Mouse (Mus musculus): Measurements from ENCODE around the gene Pcx. TPM values are rescaled to one million over a fixed set of nuclear protein-coding genes. Genes with fewer than 3 reads are reported as not detected.
A peak's percentile ranks its signal among the peaks of the same experiment; 100 is the strongest.

The Pcx gene
- polyA plus RNA-seq, 1 experiment from 2014 or later = 38.6 TPM

DNA sequence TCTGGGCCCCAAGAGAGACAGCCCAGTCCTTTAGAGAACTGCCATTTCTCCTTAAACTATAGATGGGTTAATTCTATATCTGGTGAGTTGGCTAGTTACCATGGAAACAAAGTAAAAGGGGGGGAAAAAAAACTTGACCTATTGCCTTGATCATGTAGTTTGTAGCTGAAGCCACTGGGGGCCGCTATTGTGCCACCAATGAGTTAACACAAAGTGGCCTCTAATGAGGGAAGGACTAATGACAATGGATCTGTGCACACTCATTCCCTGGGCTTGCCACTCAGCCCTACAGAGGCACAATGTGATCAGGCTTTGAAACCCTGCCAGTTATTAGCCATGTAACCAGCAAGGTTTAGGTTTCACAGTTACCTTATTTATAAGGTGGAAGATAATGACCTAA, 118.5 kb downstream of the Pcx start:
- Histone ChIP-seq H3K27ac (ENCODE audit: low read length) (no peak overlapping the region), H3K4me1 (ENCODE audit: insufficient read depth, low read depth, low read length) (peaks cover 10% of the 10 kb centered on the region; the same call in 1 of the 2 replicates), H3K4me3 (ENCODE audit: low read depth, low read length) (no peak overlapping the region), H3K9me3 (ENCODE audit: low read length) (no peaks in the 10 kb centered on the region), H3K9ac (replicated peaks; ENCODE audit: low read depth) (no peak overlapping the region), H3K36me3 (ENCODE audit: insufficient read depth, low read length) (no peaks in the 10 kb centered on the region), H3K27me3 (replicated peaks; ENCODE audit: insufficient read depth, low read length) (no peaks in the 10 kb centered on the region), H3K4me2 (replicated peaks; ENCODE audit: low read depth, low read length) (no peak overlapping the region)
- 3% methylated on average over 1 of the region's 1 CpGs for WGBS
- ATAC-seq = no peak
- DNase-seq (ENCODE audit: low spot score) = peak; percentile 78
- TF ChIP-seq EP300 (IDR thresholded peaks at IDR 0.05) (no peak), CTCF (IDR thresholded peaks at IDR 0.05) (peak; percentile 91)

DNA sequence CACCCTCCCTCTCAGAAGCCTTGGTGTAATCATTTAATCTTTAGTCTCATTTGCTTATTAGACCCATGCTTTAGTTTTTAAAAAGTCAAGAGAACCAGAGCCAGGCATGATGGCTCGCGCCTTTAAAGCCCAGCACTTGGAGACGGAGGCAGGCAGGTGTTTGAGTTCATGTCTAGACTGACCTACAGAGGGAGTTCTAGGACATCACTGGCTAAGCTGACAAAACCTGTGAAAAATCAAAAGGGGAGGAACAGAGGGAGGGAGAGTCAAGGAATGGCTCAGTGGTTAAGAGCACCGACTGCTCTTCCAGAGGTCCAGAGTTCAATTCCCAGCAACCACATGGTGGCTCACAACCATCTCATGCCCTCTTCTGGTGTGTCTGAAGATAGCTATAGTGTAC, 125.7 kb downstream of the Pcx start:
- H3K9me3 ChIP-seq (ENCODE audit: low read length) = no peaks in the 10 kb centered on the region
- DNase-seq (ENCODE audit: low spot score) = no peak
- no peak overlapping the region for H3K4me2 ChIP-seq (replicated peaks; ENCODE audit: low read depth, low read length)
- no peak for ATAC-seq
- no peak overlapping the region for H3K9ac ChIP-seq (replicated peaks; ENCODE audit: low read depth)
- TF ChIP-seq CTCF (IDR thresholded peaks at IDR 0.05) (no peak), EP300 (IDR thresholded peaks at IDR 0.05) (no peak)
- no peak overlapping the region for H3K4me3 ChIP-seq (ENCODE audit: low read depth, low read length)
- no peaks in the 10 kb centered on the region for H3K4me1 ChIP-seq (ENCODE audit: insufficient read depth, low read depth, low read length)
- H3K36me3 ChIP-seq (ENCODE audit: insufficient read depth, low read length) = no peaks in the 10 kb centered on the region
- H3K27ac ChIP-seq (ENCODE audit: low read length) = no peak overlapping the region
- 68% methylated on average over 4 of the region's 4 CpGs for WGBS
- no peaks in the 10 kb centered on the region for H3K27me3 ChIP-seq (replicated peaks; ENCODE audit: insufficient read depth, low read length)

DNA sequence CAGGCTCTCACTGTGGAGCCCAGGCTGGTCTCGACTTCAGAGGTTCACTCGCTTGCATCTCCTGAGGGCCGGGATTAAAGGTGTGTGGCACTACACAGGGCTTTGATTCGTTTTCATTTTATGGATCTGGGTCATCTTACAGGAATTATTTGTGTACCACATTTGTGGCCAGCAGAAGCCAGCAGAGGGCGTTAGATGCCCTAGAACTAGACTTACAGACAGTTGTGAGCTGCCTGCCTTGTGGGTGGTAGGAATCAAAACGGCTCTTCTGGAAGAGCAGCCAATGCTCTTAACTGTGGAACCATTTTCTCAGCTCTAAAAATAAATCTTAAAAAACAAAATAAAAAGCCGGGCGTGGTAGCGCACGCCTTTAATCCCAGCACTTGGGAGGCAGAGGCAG, 134.0 kb downstream of the Pcx start:
- Histone ChIP-seq H3K9me3 (ENCODE audit: low read length) (no peaks in the 10 kb centered on the region), H3K27me3 (replicated peaks; ENCODE audit: insufficient read depth, low read length) (no peaks in the 10 kb centered on the region), H3K4me3 (ENCODE audit: low read depth, low read length) (no peak overlapping the region), H3K4me1 (ENCODE audit: insufficient read depth, low read depth, low read length) (no peaks in the 10 kb centered on the region), H3K27ac (ENCODE audit: low read length) (no peak overlapping the region), H3K36me3 (ENCODE audit: insufficient read depth, low read length) (no peaks in the 10 kb centered on the region), H3K4me2 (replicated peaks; ENCODE audit: low read depth, low read length) (no peak overlapping the region), H3K9ac (replicated peaks; ENCODE audit: low read depth) (no peak overlapping the region)
- DNase-seq (ENCODE audit: low spot score) (no peak), ATAC-seq (no peak)
- WGBS = 41% methylated on average over 10 of the region's 10 CpGs
- no peak for TF ChIP-seq EP300 (IDR thresholded peaks at IDR 0.05)
- peak; percentile 55 for TF ChIP-seq CTCF (IDR thresholded peaks at IDR 0.05)

DNA sequence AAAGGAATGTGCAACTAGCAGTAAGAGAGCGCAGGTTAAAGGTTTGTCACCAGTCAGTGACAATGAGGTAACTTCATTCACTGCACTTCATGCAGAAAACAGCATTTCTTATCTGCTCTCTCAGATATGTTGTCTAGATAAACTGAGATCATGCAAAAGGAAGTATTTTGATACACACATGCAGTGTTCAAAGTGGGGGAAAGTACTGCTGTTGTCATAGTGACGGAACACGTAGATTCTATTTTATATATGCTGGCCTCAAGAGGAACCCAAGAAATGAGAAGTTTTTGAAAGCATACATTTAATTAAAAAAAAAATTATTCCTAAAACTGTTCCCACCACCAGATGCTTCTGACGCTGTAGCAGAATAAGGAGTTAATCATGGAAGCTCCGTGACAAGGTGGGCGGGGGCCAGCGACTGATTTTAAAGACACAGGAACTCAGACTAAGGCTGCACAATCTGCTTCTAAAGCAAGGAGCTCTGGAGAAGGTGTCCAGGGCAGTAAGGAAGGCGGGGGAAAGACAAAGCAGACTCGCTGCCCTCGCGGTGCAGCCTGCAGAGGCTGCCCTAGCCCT, 136.7 kb downstream of the Pcx start:
- ATAC-seq = no peak
- Histone ChIP-seq H3K4me2 (replicated peaks; ENCODE audit: low read depth, low read length) (no peak overlapping the region), H3K27me3 (replicated peaks; ENCODE audit: insufficient read depth, low read length) (no peaks in the 10 kb centered on the region), H3K27ac (ENCODE audit: low read length) (no peak overlapping the region), H3K9ac (replicated peaks; ENCODE audit: low read depth) (no peak overlapping the region), H3K4me1 (ENCODE audit: insufficient read depth, low read depth, low read length) (no peaks in the 10 kb centered on the region), H3K4me3 (ENCODE audit: low read depth, low read length) (no peak overlapping the region), H3K9me3 (ENCODE audit: low read length) (no peaks in the 10 kb centered on the region), H3K36me3 (ENCODE audit: insufficient read depth, low read length) (no peaks in the 10 kb centered on the region)
- TF ChIP-seq CTCF (IDR thresholded peaks at IDR 0.05) (no peak), EP300 (IDR thresholded peaks at IDR 0.05) (no peak)
- DNase-seq (ENCODE audit: low spot score) = no peak
- WGBS = 60% methylated on average over 11 of the region's 11 CpGs

DNA sequence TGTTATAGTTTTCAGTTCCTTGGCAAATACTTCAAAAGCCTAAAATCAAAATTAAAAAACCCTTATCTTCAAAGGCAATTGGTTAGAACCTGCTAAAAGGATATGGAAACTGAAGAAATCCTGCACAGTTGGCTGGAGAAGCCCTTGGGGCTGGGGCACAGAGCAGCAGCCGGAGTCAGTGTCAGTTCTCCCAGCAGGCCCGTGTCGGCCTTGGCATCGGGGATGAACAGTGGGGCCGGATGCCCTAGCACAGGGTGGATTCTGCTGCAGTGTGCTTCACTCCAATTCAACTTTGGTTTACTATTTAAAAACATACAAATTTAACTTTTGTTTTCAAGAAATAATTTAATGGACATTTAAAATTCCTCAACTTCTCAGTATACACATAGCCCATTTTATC, 147.9 kb downstream of the Pcx start:
- TF ChIP-seq CTCF (IDR thresholded peaks at IDR 0.05) = no peak
- TF ChIP-seq EP300 (IDR thresholded peaks at IDR 0.05) = no peak
- Histone ChIP-seq H3K27ac (ENCODE audit: low read length) (no peak overlapping the region), H3K9ac (replicated peaks; ENCODE audit: low read depth) (no peak overlapping the region), H3K9me3 (ENCODE audit: low read length) (no peaks in the 10 kb centered on the region), H3K4me3 (ENCODE audit: low read depth, low read length) (no peak overlapping the region), H3K4me1 (ENCODE audit: insufficient read depth, low read depth, low read length) (no peaks in the 10 kb centered on the region), H3K4me2 (replicated peaks; ENCODE audit: low read depth, low read length) (no peak overlapping the region), H3K27me3 (replicated peaks; ENCODE audit: insufficient read depth, low read length) (no peaks in the 10 kb centered on the region), H3K36me3 (ENCODE audit: insufficient read depth, low read length) (no peaks in the 10 kb centered on the region)
- DNase-seq (ENCODE audit: low spot score) = no peak
- no peak for ATAC-seq
- WGBS = 79% methylated on average over 5 of the region's 5 CpGs

DNA sequence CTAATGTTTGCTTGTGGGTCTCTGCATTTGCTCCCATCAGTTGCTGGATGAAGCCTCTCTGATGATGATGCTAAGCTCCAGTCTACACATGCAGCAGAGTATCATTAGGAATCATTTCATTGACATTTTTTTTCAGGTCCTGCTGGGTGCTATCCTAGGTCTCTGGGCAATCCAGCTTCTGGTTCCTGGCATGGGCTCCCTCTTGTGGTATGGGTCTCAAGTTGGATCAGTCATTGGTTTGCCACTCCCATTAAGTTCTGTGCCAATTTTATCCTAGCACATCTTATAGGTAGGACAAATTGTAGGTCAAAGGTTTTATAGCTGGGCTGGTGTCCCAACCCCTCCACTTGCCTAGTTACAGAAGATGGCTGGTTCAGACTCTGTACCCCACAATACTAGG, 156.5 kb downstream of the Pcx start:
- Histone ChIP-seq H3K4me2 (replicated peaks; ENCODE audit: low read depth, low read length) (no peak overlapping the region), H3K27me3 (replicated peaks; ENCODE audit: insufficient read depth, low read length) (no peaks in the 10 kb centered on the region), H3K4me1 (ENCODE audit: insufficient read depth, low read depth, low read length) (no peaks in the 10 kb centered on the region), H3K4me3 (ENCODE audit: low read depth, low read length) (no peak overlapping the region), H3K9ac (replicated peaks; ENCODE audit: low read depth) (no peak overlapping the region), H3K27ac (ENCODE audit: low read length) (no peak overlapping the region), H3K9me3 (ENCODE audit: low read length) (no peaks in the 10 kb centered on the region), H3K36me3 (ENCODE audit: insufficient read depth, low read length) (no peaks in the 10 kb centered on the region)
- DNase-seq (ENCODE audit: low spot score) = no peak
- TF ChIP-seq CTCF (IDR thresholded peaks at IDR 0.05) (peak; percentile 35), EP300 (IDR thresholded peaks at IDR 0.05) (no peak)
- ATAC-seq = no peak

DNA sequence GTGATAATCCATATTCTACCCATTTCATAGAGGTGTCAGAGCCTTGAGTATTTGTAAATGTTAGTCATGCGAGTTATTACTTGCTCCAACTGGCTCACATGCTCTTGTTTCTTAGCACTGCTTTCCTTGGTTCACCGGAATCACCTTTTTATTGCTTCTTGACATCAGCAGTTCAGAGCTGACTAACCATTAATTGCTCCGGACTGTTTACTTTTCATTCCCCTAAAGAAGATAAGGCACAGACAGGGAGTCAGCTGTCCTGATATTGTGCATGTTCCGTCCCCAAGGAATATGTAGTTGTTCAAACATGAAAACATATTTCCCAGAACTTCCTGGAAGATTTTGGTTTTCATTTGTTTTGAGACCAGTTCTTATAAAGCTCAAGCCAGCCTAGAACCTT, 160.5 kb downstream of the Pcx start:
- no peaks in the 10 kb centered on the region for H3K36me3 ChIP-seq (ENCODE audit: insufficient read depth, low read length)
- no peak for DNase-seq (ENCODE audit: low spot score)
- H3K27me3 ChIP-seq (replicated peaks; ENCODE audit: insufficient read depth, low read length) = no peaks in the 10 kb centered on the region
- H3K4me2 ChIP-seq (replicated peaks; ENCODE audit: low read depth, low read length) = no peak overlapping the region
- no peak for TF ChIP-seq CTCF (IDR thresholded peaks at IDR 0.05)
- TF ChIP-seq EP300 (IDR thresholded peaks at IDR 0.05) = no peak
- H3K4me3 ChIP-seq (ENCODE audit: low read depth, low read length) = no peak overlapping the region
- H3K4me1 ChIP-seq (ENCODE audit: insufficient read depth, low read depth, low read length) = no peaks in the 10 kb centered on the region
- no peaks in the 10 kb centered on the region for H3K9me3 ChIP-seq (ENCODE audit: low read length)
- H3K9ac ChIP-seq (replicated peaks; ENCODE audit: low read depth) = no peak overlapping the region
- WGBS = 27% methylated on average over 4 of the region's 4 CpGs
- H3K27ac ChIP-seq (ENCODE audit: low read length) = no peak overlapping the region
- ATAC-seq = no peak

Small RNA genes within 50 kb of the gene (microRNA-seq; reads per million reads assigned to microRNA genes)
- 0.73 reads per million for gene Mir6986

Other genes starting within 250 kb of the Pcx start
- gene Ssh3, start 241.3 kb upstream of the Pcx start, polyA plus RNA-seq (2015; fragmentation: Nextera tagmentation; extraction: Ambion mirVana) = 22.7 and 24.4 TPM in 2 replicates
- 2.0 and 2.6 TPM in 2 replicates for gene Ankrd13d, start 227.3 kb upstream of the Pcx start, polyA plus RNA-seq (2015; fragmentation: Nextera tagmentation; extraction: Ambion mirVana)
- gene Grk2, start 204.2 kb upstream of the Pcx start, polyA plus RNA-seq (2015; fragmentation: Nextera tagmentation; extraction: Ambion mirVana) = 13.9 and 14.0 TPM in 2 replicates
- gene Kdm2a, start 112.2 kb upstream of the Pcx start, polyA plus RNA-seq (2015; fragmentation: Nextera tagmentation; extraction: Ambion mirVana) = 16.5 and 18.5 TPM in 2 replicates
- gene Rhod, start 71.0 kb upstream of the Pcx start, polyA plus RNA-seq (2015; fragmentation: Nextera tagmentation; extraction: Ambion mirVana) = 25.0 and 25.1 TPM in 2 replicates
- 1.0 and 1.3 TPM in 2 replicates for gene Syt12, start 33.0 kb upstream of the Pcx start, polyA plus RNA-seq (2015; fragmentation: Nextera tagmentation; extraction: Ambion mirVana)
- gene 2010003K11Rik, start 11.9 kb upstream of the Pcx start, polyA plus RNA-seq (2015; fragmentation: Nextera tagmentation; extraction: Ambion mirVana) = 0.12 and 0.20 TPM in 2 replicates
- 3.2 and 3.4 TPM in 2 replicates for gene Lrfn4, start 105.2 kb downstream of the Pcx start, polyA plus RNA-seq (2015; fragmentation: Nextera tagmentation; extraction: Ambion mirVana)
- 52.5 and 54.9 TPM in 2 replicates for gene Rce1, start 115.2 kb downstream of the Pcx start, polyA plus RNA-seq (2015; fragmentation: Nextera tagmentation; extraction: Ambion mirVana)
- gene Gm960, start 188.2 kb downstream of the Pcx start, polyA plus RNA-seq (2015; fragmentation: Nextera tagmentation; extraction: Ambion mirVana) = 0.71 and 1.4 TPM in 2 replicates
- gene Sptbn2, start 200.7 kb downstream of the Pcx start, polyA plus RNA-seq (2015; fragmentation: Nextera tagmentation; extraction: Ambion mirVana) = 0.50 and 0.51 TPM in 2 replicates
- gene Rbm4b, start 246.0 kb downstream of the Pcx start, polyA plus RNA-seq (2015; fragmentation: Nextera tagmentation; extraction: Ambion mirVana) = 23.4 and 26.8 TPM in 2 replicates